Mouse (Mus musculus) forebrain, embryonic 12.5 days (tissue): Measurements from ENCODE around the gene Rrn3. TPM values are rescaled to one million over a fixed set of nuclear protein-coding genes. Genes with fewer than 3 reads are reported as not detected.
"Not testable (repeated sequence)": the region's sequence is repeated elsewhere in the genome, so short reads cannot be mapped to it uniquely, and the experiment has no call there.

Source experiments
- ATAC-seq: fragments of 200-750 bp; cut with Nextera tagmentation; 2 replicates; pipeline ENCODE4 v1.8.0; 2017; ENCODE audit warnings: moderate TSS enrichment; ENCODE audit not compliant: low FRiP score
- H3K27ac ChIP-seq: fragments of 300-500 bp; sonication (generic); 2 replicates; pipeline ENCODE4 v1.5.1; 2016; ENCODE audit warnings: mild to moderate bottlenecking
- H3K27me3 ChIP-seq: fragments of 300-500 bp; sonication (generic); 2 replicates; pipeline ENCODE4 v1.6.1; 2016; ENCODE audit warnings: mild to moderate bottlenecking
- H3K36me3 ChIP-seq: fragments of 300-500 bp; sonication (generic); replicated peaks from 2 replicates; pipeline ENCODE4 v1.6.1; 2016; ENCODE audit warnings: mild to moderate bottlenecking
- H3K4me1 ChIP-seq: fragments of 300-500 bp; sonication (generic); 2 replicates; pipeline ENCODE4 v1.6.1; 2016
- H3K4me2 ChIP-seq: fragments of 300-500 bp; sonication (generic); 2 replicates; pipeline ENCODE4 v1.6.1; 2016; ENCODE audit warnings: mild to moderate bottlenecking, moderate library complexity
- H3K4me3 ChIP-seq: fragments of 300-500 bp; sonication (generic); replicated peaks from 2 replicates; pipeline ENCODE4 v1.5.1; 2016; ENCODE audit warnings: mild to moderate bottlenecking
- H3K9ac ChIP-seq: fragments of 300-500 bp; sonication (generic); 2 replicates; pipeline ENCODE4 v1.6.1; 2016; ENCODE audit warnings: mild to moderate bottlenecking
- H3K9me3 ChIP-seq: fragments of 300-500 bp; sonication (generic); 2 replicates; pipeline ENCODE4 v1.6.1; 2016
- WGBS: fragments of 180-500 bp; shearing (Covaris S2); methylation state at CpG from one replicate; pipeline ENCODE4 v1.1.7; 2016; 5-methylcytosine and 5-hydroxymethylcytosine counted together
- polyA plus RNA-seq: library from polyadenylated mRNA; unstranded; fragments of >200 nt; fragmentation: Nextera tagmentation; extraction: Ambion mirVana; gene quantifications from 2 replicates; pipeline ENCODE4 v1.2.1, GENCODE M21; 2016

Gene Rrn3
- polyA plus RNA-seq: 114 and 118 TPM in 2 replicates

DNA sequence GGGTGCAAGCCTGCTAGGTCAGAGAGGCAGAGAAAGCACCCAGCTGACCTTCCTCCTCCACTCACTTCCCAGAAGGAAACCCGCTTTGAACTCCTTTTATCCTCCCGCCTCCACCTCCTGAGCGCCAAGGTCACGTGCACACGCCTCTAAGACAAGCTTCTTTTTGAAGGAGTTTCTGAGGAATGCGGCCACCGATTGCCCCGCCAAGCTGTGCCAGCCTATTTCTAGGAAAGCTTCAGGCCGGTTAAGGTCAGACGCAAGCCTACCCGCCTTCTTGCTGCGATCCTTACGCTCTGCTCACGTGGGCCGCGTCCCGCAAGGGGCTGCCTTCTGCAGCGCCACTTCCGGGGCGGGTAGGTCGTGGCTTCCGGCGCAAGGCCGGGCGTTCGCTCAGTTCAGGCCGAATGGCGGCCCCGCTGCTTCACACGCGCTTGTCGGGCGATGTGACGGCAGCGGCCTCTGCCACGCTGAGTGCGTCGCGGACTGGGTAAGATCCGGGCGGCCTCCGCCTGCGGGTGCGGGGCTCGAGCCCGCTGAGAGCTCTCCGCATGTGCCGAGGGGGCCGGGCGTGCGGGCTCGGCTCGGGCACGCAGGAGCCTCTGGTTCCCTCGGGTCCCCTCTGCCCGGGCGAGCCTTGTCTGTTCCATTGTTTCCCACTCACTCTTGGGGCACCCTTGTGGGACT lies at the start of gene Rrn3:
Gene Rrn3, plus strand, starts transcription at position 356 of the 684 bp plus-strand sequence.
- ATAC-seq: peak; percentile 99
- peaks cover 22% of the 10 kb centered on the region for H3K4me1 ChIP-seq
- no peaks in the 10 kb centered on the region for H3K9me3 ChIP-seq
- WGBS: under 1% methylated on average over 57 of the region's 57 CpGs
- H3K9ac ChIP-seq: peak within 1 kb of the TSS; percentile 84
- H3K4me2 ChIP-seq: peak within 1 kb of the TSS; percentile 77
- peak within 1 kb of the TSS; percentile 81 for H3K27ac ChIP-seq
- peak within 1 kb of the TSS; percentile 87 for H3K4me3 ChIP-seq
- H3K36me3 ChIP-seq: peaks cover 22% of the 10 kb centered on the region
- no peaks in the 10 kb centered on the region for H3K27me3 ChIP-seq

DNA sequence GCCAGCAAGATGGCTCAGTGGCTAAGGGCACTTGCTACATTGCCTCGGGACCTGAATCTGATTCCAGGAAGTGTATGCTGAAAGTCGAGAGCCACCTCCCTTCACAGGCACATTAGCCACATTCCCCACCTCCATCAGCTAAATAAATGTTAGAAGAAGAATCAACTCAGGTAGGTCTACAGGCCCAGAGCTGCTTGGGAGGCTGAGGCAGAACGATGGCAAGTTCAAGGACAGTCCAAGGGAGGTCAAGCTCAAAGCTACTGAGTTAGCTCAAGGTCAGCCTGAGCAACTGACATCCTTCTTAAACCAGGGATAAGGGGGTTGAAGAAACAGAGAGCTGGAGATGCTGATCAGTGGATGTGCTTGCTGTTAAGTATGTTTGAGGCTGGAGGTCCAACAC lies 47.7 kb upstream of the Rrn3 start:
- Histone ChIP-seq H3K4me3 (no peak overlapping the region), H3K9me3 (no peaks in the 10 kb centered on the region), H3K4me2 (no peak overlapping the region), H3K4me1 (no peaks in the 10 kb centered on the region), H3K9ac (no peak overlapping the region), H3K27me3 (peaks cover 7% of the 10 kb centered on the region; the same call in 1 of the 2 replicates), H3K36me3 (no peaks in the 10 kb centered on the region), H3K27ac (no peak overlapping the region)
- 90% methylated on average over 3 of the region's 3 CpGs for WGBS
- ATAC-seq: no peak

DNA sequence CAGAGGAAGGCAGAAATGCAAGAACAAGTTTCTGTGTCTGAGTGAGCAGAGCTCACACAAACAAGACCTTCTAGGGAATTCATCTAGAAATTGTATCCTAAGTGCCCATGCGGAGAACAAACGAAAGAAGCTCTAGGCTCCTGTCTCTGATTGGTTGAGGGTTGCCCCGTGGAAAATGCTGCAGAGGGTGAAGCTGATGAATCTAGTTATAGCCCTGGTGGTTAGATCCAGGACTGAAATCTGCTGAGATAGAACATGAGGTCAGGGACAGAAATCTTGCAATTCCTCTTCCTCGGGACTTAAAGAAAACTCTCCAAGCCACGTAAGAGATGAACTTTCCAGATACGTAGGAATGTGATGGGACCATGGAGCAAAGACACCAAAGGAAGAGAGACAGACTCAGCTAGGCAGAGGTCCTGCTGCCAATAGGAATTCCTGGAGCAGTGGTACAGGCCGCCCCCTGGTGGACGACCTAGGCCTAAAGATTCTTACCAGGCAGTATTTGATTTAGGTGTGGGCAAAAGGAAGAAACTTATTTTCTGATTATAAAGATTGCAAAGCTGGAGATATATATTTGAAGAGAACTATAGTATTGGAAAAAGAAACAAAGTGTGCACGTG lies 46.9 kb upstream of the Rrn3 start:
- H3K27ac ChIP-seq: no peak overlapping the region
- peaks cover 7% of the 10 kb centered on the region; the same call in 1 of the 2 replicates for H3K27me3 ChIP-seq
- H3K4me3 ChIP-seq: no peak overlapping the region
- H3K4me1 ChIP-seq: no peaks in the 10 kb centered on the region
- H3K9ac ChIP-seq: no peak overlapping the region
- no peak overlapping the region for H3K4me2 ChIP-seq
- H3K9me3 ChIP-seq: no peaks in the 10 kb centered on the region
- no peaks in the 10 kb centered on the region for H3K36me3 ChIP-seq
- ATAC-seq: no peak; the same call in 1 of the 2 replicates
- WGBS: 23% methylated on average over 9 of the region's 9 CpGs

DNA sequence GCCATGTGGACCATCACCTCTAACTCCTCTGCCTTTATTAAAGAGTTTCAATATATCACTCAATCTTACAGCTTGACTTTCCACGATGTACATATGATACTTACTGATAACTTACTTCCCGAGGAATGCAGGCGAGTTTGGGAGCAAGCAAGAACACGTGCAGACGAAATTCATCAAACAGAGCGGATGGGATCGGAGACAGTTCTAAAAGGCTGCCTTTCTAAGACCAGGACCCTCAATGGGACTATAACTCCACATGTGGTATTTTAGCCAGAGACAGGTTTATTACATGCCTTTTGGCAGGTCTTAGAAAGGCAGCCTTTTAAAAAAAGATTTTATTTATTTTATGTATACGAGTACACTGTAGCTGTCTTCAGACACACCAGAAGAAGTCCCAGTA lies 44.5 kb upstream of the Rrn3 start:
- Histone ChIP-seq H3K36me3 (no peaks in the 10 kb centered on the region), H3K4me3 (no peak overlapping the region), H3K9me3 (no peaks in the 10 kb centered on the region), H3K4me1 (no peaks in the 10 kb centered on the region), H3K27me3 (no peaks in the 10 kb centered on the region), H3K27ac (no peak overlapping the region), H3K4me2 (no peak overlapping the region), H3K9ac (no peak overlapping the region)
- no peak for ATAC-seq
- WGBS: 90% methylated on average over 8 of the region's 8 CpGs

DNA sequence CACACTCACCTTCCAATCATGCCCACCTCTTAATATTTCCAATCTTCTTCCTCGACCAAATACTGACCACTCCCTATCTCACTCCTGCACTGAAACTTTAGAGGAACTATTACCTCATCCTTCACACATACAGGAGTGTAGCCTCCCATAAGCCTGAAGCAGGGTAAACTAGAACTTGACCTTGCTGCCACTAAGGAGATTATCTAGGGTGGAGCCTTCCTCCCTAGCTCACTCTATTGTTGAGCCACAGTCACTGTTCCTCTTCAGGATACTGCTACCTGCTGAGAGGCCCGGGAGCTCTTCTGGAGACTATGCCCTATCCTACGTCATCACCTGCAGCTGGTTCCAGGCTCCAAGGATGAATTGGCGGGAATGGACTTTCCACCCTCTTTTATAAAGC lies 41.5 kb upstream of the Rrn3 start:
- H3K27me3 ChIP-seq, ATAC-seq, H3K9me3 ChIP-seq, H3K4me2 ChIP-seq, H3K9ac ChIP-seq, H3K27ac ChIP-seq, H3K36me3 ChIP-seq, H3K4me3 ChIP-seq, H3K4me1 ChIP-seq: not testable (repeated sequence)
- 59% methylated on average over 4 of the region's 4 CpGs for WGBS

DNA sequence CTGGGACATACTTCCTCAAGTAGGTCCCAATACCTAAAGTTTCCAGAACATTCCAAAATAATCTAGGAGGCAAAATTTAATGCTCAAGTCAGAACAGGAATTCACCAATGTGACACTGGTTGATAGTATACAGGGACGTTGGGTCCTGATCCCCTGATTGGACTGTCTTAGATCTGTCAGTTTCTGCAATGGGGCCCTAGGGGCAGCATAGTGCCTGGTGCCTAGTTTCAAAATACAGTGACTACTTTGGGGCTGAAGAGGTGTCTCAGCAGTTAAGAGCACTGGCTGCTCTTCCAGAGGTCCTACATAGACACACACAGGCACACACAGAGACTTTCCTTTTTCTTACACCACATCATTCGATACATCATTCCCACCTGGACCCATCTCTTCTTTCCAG lies 39.7 kb upstream of the Rrn3 start:
- H3K9ac ChIP-seq: no peak overlapping the region
- H3K4me3 ChIP-seq: no peak overlapping the region
- H3K27me3 ChIP-seq: no peaks in the 10 kb centered on the region
- H3K4me1 ChIP-seq: no peaks in the 10 kb centered on the region
- no peak overlapping the region for H3K27ac ChIP-seq
- H3K36me3 ChIP-seq: no peaks in the 10 kb centered on the region
- no peaks in the 10 kb centered on the region for H3K9me3 ChIP-seq
- 65% methylated on average over 2 of the region's 2 CpGs for WGBS
- ATAC-seq: no peak
- no peak overlapping the region for H3K4me2 ChIP-seq

DNA sequence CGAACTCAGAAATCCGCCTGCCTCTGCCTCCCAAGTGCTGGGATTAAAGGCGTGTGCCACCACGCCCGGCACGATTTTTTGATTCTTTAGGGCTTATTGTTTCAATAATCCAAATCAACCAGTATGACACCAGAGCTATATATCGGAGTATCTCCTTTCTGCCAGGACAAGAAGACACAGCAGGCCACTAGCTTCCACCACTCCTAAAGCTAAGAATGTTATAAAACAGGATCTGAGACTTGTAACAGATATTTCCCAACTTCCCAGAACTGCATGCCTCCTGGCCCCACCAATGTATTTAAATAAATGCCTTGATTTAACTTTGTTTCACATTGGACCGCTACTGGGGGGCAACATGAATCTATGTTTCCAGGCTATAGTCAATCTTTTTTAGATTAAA lies 32.8 kb upstream of the Rrn3 start:
- no peak for ATAC-seq
- 89% methylated on average over 8 of the region's 8 CpGs for WGBS
- H3K9ac ChIP-seq: no peak overlapping the region

DNA sequence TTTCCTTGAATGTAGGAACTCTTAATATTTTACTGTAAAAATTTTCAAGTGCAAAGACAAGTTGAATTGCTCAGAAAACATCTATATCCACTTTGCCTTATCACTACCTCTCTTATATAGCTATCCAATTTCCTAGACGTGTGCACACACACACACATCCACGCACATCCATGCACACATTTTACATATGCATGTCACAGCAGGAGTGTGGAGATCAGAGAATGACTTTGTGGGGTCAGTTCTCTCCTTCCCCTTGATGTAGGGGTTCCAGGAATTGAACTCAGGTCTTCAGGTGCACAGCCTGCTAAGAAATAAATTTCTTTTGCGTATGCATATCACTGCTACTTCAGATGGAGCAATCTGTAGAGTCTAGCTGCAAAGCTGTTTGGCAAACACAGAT lies 32.4 kb upstream of the Rrn3 start:
- Histone ChIP-seq H3K9ac (no peak overlapping the region), H3K4me1 (no peaks in the 10 kb centered on the region), H3K27ac (no peak overlapping the region), H3K4me3 (no peak overlapping the region), H3K36me3 (no peaks in the 10 kb centered on the region), H3K27me3 (no peaks in the 10 kb centered on the region), H3K9me3 (no peaks in the 10 kb centered on the region), H3K4me2 (no peak overlapping the region)
- ATAC-seq: no peak
- WGBS: 73% methylated on average over 3 of the region's 3 CpGs

More for the DNA sequence above, 32.8 kb upstream of the Rrn3 start:
- Histone ChIP-seq H3K4me1 (no peaks in the 10 kb centered on the region), H3K27ac (no peak overlapping the region), H3K9me3 (no peaks in the 10 kb centered on the region), H3K4me3 (no peak overlapping the region), H3K4me2 (no peak overlapping the region), H3K36me3 (no peaks in the 10 kb centered on the region), H3K27me3 (no peaks in the 10 kb centered on the region)

DNA sequence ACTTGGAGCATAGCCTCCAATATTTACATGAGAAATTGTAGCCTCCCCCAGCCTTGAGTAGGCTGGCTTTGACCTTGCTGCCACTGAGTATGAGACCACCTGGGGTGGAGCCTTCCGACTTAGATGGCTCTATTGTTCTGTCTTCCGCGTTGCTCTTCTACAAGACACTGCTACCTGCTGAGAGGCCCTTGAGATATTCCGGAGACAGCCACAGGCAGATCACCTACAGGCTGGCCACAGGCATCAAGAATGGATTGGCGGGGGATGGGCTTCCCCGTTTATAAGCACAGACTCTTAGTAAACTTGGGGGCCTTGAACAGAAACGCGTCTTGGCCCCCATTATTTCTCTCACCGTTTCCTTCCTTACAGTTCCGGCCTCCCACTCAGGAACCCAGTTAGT lies 31.7 kb upstream of the Rrn3 start:
- not testable (repeated sequence) for H3K4me3 ChIP-seq, H3K27ac ChIP-seq, H3K9ac ChIP-seq, H3K4me2 ChIP-seq, ATAC-seq, H3K36me3 ChIP-seq, H3K27me3 ChIP-seq, H3K4me1 ChIP-seq, H3K9me3 ChIP-seq
- WGBS: 16% methylated on average over 10 of the region's 10 CpGs

DNA sequence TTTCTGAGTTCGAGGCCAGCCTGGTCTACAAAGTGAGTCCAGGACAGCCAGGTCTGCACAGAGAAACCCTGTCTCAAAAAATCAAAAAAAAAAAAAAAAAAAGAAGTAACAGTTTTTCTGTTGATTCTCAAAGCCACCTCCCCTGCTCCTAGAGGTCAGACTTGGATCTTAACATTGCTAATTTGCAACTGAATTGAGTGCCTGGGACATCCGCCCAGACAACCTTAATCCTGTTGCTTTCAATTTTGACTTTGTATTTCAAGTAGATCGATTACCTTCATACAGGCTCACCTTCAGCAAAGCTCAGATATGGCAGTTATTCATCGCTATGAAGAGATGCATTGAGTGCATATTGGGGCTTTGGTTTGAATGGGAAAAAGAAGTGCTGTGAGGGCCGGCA lies 31.2 kb upstream of the Rrn3 start:
- no peak for ATAC-seq

DNA sequence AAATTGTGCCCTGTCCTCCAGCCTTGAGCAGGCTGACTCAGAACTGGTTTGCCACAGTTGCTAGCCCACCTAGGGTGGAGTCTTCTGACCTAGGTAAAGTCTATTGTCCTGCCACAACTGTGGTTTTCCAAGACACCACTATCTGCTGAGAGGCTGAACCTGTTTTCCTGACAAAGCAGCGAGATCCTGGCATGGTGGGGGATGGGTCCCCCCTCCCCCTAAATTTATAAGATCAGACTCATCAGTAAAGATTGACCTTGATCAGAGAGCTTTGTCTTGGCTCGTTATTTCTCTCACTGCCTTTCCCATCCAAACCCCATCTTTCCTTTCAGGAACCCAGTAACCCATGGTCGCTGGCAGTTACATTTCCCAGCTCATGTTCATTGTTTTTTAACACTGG lies 30.5 kb upstream of the Rrn3 start:
- H3K4me1 ChIP-seq: peaks cover 2% of the 10 kb centered on the region
- no peaks in the 10 kb centered on the region for H3K27me3 ChIP-seq
- no peak overlapping the region for H3K27ac ChIP-seq
- H3K4me2 ChIP-seq: no peak overlapping the region
- no peak overlapping the region for H3K4me3 ChIP-seq
- ATAC-seq: no peak
- WGBS: 38% methylated on average over 3 of the region's 3 CpGs
- no peaks in the 10 kb centered on the region for H3K36me3 ChIP-seq
- no peak overlapping the region for H3K9ac ChIP-seq
- no peaks in the 10 kb centered on the region for H3K9me3 ChIP-seq

More for the DNA sequence above, 31.2 kb upstream of the Rrn3 start:
- Histone ChIP-seq H3K36me3 (no peaks in the 10 kb centered on the region), H3K27ac (no peak overlapping the region), H3K27me3 (no peaks in the 10 kb centered on the region), H3K4me1 (no peaks in the 10 kb centered on the region), H3K4me2 (no peak overlapping the region), H3K9ac (no peak overlapping the region), H3K4me3 (no peak overlapping the region), H3K9me3 (no peaks in the 10 kb centered on the region)
- WGBS: 40% methylated on average over 5 of the region's 5 CpGs

DNA sequence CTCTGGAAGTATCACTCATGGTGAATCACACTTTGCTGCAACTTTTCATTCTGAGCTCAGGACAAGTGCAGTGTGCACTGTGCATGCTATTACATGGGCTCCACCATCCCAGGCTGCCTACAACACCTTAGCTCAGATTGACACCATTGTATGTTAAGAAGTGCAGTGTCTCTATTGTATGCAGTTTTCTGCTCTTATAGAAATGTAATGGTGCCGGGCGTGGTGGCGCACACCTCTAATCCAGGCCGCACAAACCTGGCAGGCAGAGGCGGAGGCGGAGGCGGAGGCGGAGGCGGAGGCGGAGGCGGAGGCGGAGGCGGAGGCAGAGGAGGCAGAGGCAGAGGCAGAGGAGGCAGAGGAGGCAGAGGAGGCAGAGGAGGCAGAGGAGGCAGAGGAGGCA lies 29.9 kb upstream of the Rrn3 start:
- Histone ChIP-seq H3K9ac (no peak overlapping the region), H3K4me2 (no peak overlapping the region), H3K4me3 (no peak overlapping the region), H3K4me1 (peaks cover 5% of the 10 kb centered on the region), H3K27me3 (no peaks in the 10 kb centered on the region), H3K36me3 (no peaks in the 10 kb centered on the region), H3K27ac (no peak overlapping the region), H3K9me3 (no peaks in the 10 kb centered on the region)
- ATAC-seq: no peak
- WGBS: 93% methylated on average over 13 of the region's 13 CpGs

DNA sequence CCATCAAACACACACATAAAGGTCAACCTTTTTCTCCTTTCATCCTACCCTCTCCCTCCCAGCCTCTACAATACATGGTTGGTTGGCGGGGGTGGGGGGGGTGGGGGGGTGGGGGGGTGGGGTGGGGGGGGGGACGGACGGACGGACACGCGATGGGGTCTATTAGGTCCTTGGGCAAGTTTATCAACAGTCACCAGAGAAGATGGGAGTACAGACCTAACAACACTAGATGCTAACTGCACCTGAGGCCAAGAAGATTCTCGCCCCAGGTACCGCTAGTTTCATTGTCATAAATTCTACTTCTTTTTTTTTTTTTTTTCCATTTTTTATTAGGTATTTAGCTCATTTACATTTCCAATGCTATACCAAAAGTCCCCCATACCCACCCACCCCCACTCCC lies 26.5 kb upstream of the Rrn3 start:
- peak overlapping the region; percentile 95 for H3K4me2 ChIP-seq
- WGBS: 86% methylated on average over 7 of the region's 8 CpGs
- no peaks in the 10 kb centered on the region for H3K36me3 ChIP-seq
- H3K9me3 ChIP-seq: no peaks in the 10 kb centered on the region
- no peak overlapping the region for H3K9ac ChIP-seq
- H3K27ac ChIP-seq: no peak overlapping the region
- H3K4me3 ChIP-seq: peak overlapping the region; percentile 57
- peaks cover 5% of the 10 kb centered on the region for H3K4me1 ChIP-seq
- H3K27me3 ChIP-seq: no peaks in the 10 kb centered on the region
- ATAC-seq: peak; percentile 47
